In the genomic region with DNA sequence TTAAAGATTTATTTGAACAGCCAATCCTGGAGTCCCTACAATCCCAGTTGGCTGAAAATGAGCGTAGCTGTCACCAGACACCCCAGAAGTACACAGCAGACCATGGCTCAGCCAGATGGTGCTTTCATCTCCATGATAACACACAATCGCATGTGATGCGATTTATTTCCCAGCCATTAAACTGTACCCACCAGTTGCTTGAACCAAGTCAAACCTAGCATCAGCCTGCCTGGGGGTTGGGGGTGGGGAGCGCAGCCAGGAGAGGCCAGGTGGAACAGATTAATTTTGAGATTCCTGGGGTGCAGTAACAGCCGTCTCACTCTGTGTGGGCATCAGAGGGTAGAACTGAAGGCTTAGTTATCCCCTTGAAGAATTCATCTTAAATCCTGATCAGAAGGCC, we compare ENCODE assay signal across 34 mouse cellular contexts. TPM values are rescaled to one million over a fixed set of nuclear protein-coding genes. Genes with fewer than 3 reads are reported as not detected.
A peak's percentile ranks its signal among the peaks of the same experiment; 100 is the strongest.
DNase-seq lines count a peak whose midpoint lies in the region; ATAC-seq and TF ChIP-seq lines count a peak whose summit lies in the region.
"Had no signal": no experiment of that assay in that cellular context is flagged by ENCODE, and none has a peak within 500 bp of the region (broad histone marks: within the 10 kb centered on the region; RNA-seq: fewer than 3 reads in every experiment).

No protein-coding gene starts in this region.

- no peak for DNase-seq in hindbrain, embryonic 10.5 days (ENCODE audit: low spot score)
- DNase-seq in layer of hippocampus, adult 9-11 months: peak; percentile 72
- DNase-seq in layer of hippocampus, adult 11-12 months (ENCODE audit: low spot score): no peak
- peak; percentile 78 for DNase-seq in midbrain, postnatal 0 days (ENCODE audit: low spot score)
- peak; percentile 11 for DNase-seq in mesoderm, embryonic 11.5 days (ENCODE audit: low read depth, low spot score)
- DNase-seq in B cell, adult 2 months: no peak
- DNase-seq: adrenal gland, adult 2 months; cerebellum, adult 11 months; cerebellum, adult 9-11 months; gastrocnemius, adult 2 months; gastrocnemius, postnatal 36 days; heart, adult 18-20 months; heart, postnatal 36 days; kidney, adult 8-10 months; right cerebral cortex, postnatal 25 days; thymus, postnatal 14 days had no signal

- 0 out of 2 replicates have a peak, but pooled peaks cover 8% of the 10 kb centered on the region for H3K4me1 ChIP-seq in hindbrain, embryonic 15.5 days (replicated peaks)
- H3K4me1 ChIP-seq in hindbrain, embryonic 10.5 days (replicated peaks): no peaks in the 10 kb centered on the region
- H3K4me1 ChIP-seq in midbrain, postnatal 0 days (ENCODE audit: insufficient read depth, low read length): no peaks in the 10 kb centered on the region
- H3K4me1 ChIP-seq in midbrain, embryonic 13.5 days (replicated peaks): peaks cover 4% of the 10 kb centered on the region; the same call in 1 of the 2 replicates
- H3K4me1 ChIP-seq: limb, embryonic 13.5 days; lung, embryonic 15.5 days; midbrain, embryonic 15.5 days; stomach, embryonic 15.5 days had no signal

- no peak overlapping the region for H3K9ac ChIP-seq in hindbrain, embryonic 15.5 days
- no peak overlapping the region for H3K9ac ChIP-seq in midbrain, postnatal 0 days (replicated peaks; ENCODE audit: low read length, poor library complexity, severe bottlenecking)
- no peak overlapping the region for H3K9ac ChIP-seq in midbrain, embryonic 13.5 days (replicated peaks)
- H3K9ac ChIP-seq: forebrain, embryonic 15.5 days; limb, embryonic 13.5 days; lung, embryonic 15.5 days; midbrain, embryonic 15.5 days; stomach, embryonic 15.5 days had no signal

- H3K4me2 ChIP-seq in hindbrain, embryonic 15.5 days: no peak overlapping the region
- H3K4me2 ChIP-seq in midbrain, postnatal 0 days (ENCODE audit: low read depth, low read length, poor library complexity, severe bottlenecking): no peak overlapping the region
- no peak overlapping the region for H3K4me2 ChIP-seq in midbrain, embryonic 13.5 days (replicated peaks)
- H3K4me2 ChIP-seq: forebrain, embryonic 15.5 days; heart, embryonic 11.5 days; limb, embryonic 13.5 days; liver, embryonic 11.5 days; lung, embryonic 15.5 days; midbrain, embryonic 15.5 days; stomach, embryonic 15.5 days had no signal

- ATAC-seq in hindbrain, embryonic 15.5 days (ENCODE audit: low FRiP score, low read depth): 0 out of 2 replicates have a peak, but pooled peaks have one; percentile 30
- 0 out of 2 replicates have a peak, but pooled peaks have one; percentile 34 for ATAC-seq in midbrain, postnatal 0 days (ENCODE audit: low FRiP score)
- ATAC-seq in midbrain, embryonic 13.5 days: no peak
- ATAC-seq: activated CD4-positive, CD25-positive, alpha-beta regulatory T cell, adult 4 months; forebrain, embryonic 15.5 days; intestine, embryonic 16.5 days; midbrain, embryonic 15.5 days had no signal

- peaks cover 4% of the 10 kb centered on the region; the same call in 1 of the 2 replicates for H3K27me3 ChIP-seq in hindbrain, embryonic 15.5 days
- H3K27me3 ChIP-seq in hindbrain, embryonic 10.5 days (ENCODE audit: insufficient read depth, poor library complexity, severe bottlenecking): no peaks in the 10 kb centered on the region
- no peaks in the 10 kb centered on the region for H3K27me3 ChIP-seq in midbrain, postnatal 0 days (ENCODE audit: insufficient read depth, low read length)
- H3K27me3 ChIP-seq in midbrain, embryonic 13.5 days: no peaks in the 10 kb centered on the region
- H3K27me3 ChIP-seq: CH12.LX; forebrain, embryonic 15.5 days; limb, embryonic 13.5 days; lung, embryonic 15.5 days; midbrain, embryonic 15.5 days; stomach, embryonic 15.5 days had no signal

- no peak overlapping the region for H3K4me3 ChIP-seq in hindbrain, embryonic 15.5 days
- H3K4me3 ChIP-seq in hindbrain, embryonic 10.5 days: no peak overlapping the region
- H3K4me3 ChIP-seq in midbrain, postnatal 0 days (ENCODE audit: low read depth, low read length): no peak overlapping the region
- H3K4me3 ChIP-seq in midbrain, embryonic 13.5 days (replicated peaks): no peak overlapping the region
- H3K4me3 ChIP-seq: forebrain, embryonic 15.5 days; gastrocnemius, adult 2 months; limb, embryonic 13.5 days; lung, embryonic 15.5 days; midbrain, embryonic 15.5 days; myocyte; stomach, embryonic 15.5 days had no signal

- no peak overlapping the region for H3K27ac ChIP-seq in hindbrain, embryonic 15.5 days (replicated peaks)
- H3K27ac ChIP-seq in hindbrain, embryonic 10.5 days: no peak overlapping the region
- no peak overlapping the region for H3K27ac ChIP-seq in midbrain, postnatal 0 days (ENCODE audit: low read depth, low read length)
- no peak overlapping the region for H3K27ac ChIP-seq in midbrain, embryonic 13.5 days
- H3K27ac ChIP-seq: forebrain, embryonic 15.5 days; gastrocnemius, adult 2 months; kidney, postnatal 0 days; limb, embryonic 13.5 days; lung, embryonic 15.5 days; midbrain, embryonic 15.5 days; stomach, embryonic 15.5 days had no signal

- no peak for TF ChIP-seq CTCF in midbrain, postnatal 0 days (IDR thresholded peaks at IDR 0.05)

- H3K36me3 ChIP-seq in hindbrain, embryonic 15.5 days: no peaks in the 10 kb centered on the region
- H3K36me3 ChIP-seq in hindbrain, embryonic 10.5 days: no peaks in the 10 kb centered on the region
- H3K36me3 ChIP-seq in midbrain, postnatal 0 days (ENCODE audit: insufficient read depth, low read length): no peaks in the 10 kb centered on the region
- no peaks in the 10 kb centered on the region for H3K36me3 ChIP-seq in midbrain, embryonic 13.5 days
- H3K36me3 ChIP-seq: forebrain, embryonic 15.5 days; limb, embryonic 13.5 days; lung, embryonic 15.5 days; midbrain, embryonic 15.5 days; stomach, embryonic 15.5 days had no signal

- H3K9me3 ChIP-seq in hindbrain, embryonic 15.5 days: no peaks in the 10 kb centered on the region
- H3K9me3 ChIP-seq in hindbrain, embryonic 10.5 days: peaks cover 4% of the 10 kb centered on the region; the same call in 1 of the 2 replicates
- H3K9me3 ChIP-seq in midbrain, postnatal 0 days (ENCODE audit: low read length): no peaks in the 10 kb centered on the region
- peaks cover 5% of the 10 kb centered on the region; the same call in 1 of the 2 replicates for H3K9me3 ChIP-seq in midbrain, embryonic 13.5 days
- H3K9me3 ChIP-seq: forebrain, embryonic 15.5 days; lung, embryonic 15.5 days; midbrain, embryonic 15.5 days; stomach, embryonic 15.5 days had no signal

- 51% methylated on average over 5 of the region's 5 CpGs for WGBS in hindbrain, embryonic 15.5 days
- WGBS in hindbrain, embryonic 10.5 days: 87% methylated on average over 5 of the region's 5 CpGs
- 69% methylated on average over 5 of the region's 5 CpGs for WGBS in midbrain, postnatal 0 days
- WGBS in midbrain, embryonic 13.5 days: 68% methylated on average over 5 of the region's 5 CpGs

RNA-seq across cellular contexts. Expression of gene Htr6, which starts 29.0 kb away (rescaled TPM):
- 0.43 and 0.83 TPM in 2 replicates for polyA plus RNA-seq in hindbrain, embryonic 15.5 days (2015; fragmentation: Nextera tagmentation; extraction: Ambion mirVana)
- polyA plus RNA-seq in hindbrain, embryonic 10.5 days (2016; fragmentation: Nextera tagmentation; extraction: Ambion mirVana): 0.08 TPM in 1 of 2 replicates, not detected in the other
- total RNA-seq in midbrain, postnatal 0 days (2014; rRNA removed): 4.2 and 5.9 TPM in 2 replicates
- 1.0 and 1.1 TPM in 2 replicates for polyA plus RNA-seq in midbrain, postnatal 0 days (2015; fragmentation: Nextera tagmentation; extraction: Ambion mirVana)
- polyA plus RNA-seq in midbrain, embryonic 13.5 days (2015; fragmentation: Nextera tagmentation; extraction: Ambion mirVana): 0.11 and 0.14 TPM in 2 replicates
- total RNA-seq: CH12.LX; gastrocnemius, adult 2 months; gastrocnemius, postnatal 36 days; heart, adult 18-20 months; heart, postnatal 36 days; megakaryocyte progenitor cell, adult 5-6 weeks; neutrophil, adult 5-6 weeks had no signal
- polyA plus RNA-seq: activated CD4-positive, CD25-positive, alpha-beta regulatory T cell, adult 4 months; heart, embryonic 11.5 days; heart, embryonic 16.5 days; intestine, embryonic 16.5 days; liver, embryonic 11.5 days; liver, embryonic 16.5 days; lung, embryonic 15.5 days; stomach, embryonic 15.5 days had no signal

RNA-seq across cellular contexts. Expression of gene Nbl1, which starts 46.4 kb away (rescaled TPM):
- polyA plus RNA-seq in hindbrain, embryonic 15.5 days (2015; fragmentation: Nextera tagmentation; extraction: Ambion mirVana): 53.9 and 55.2 TPM in 2 replicates
- polyA plus RNA-seq in hindbrain, embryonic 10.5 days (2016; fragmentation: Nextera tagmentation; extraction: Ambion mirVana): 12.3 and 17.2 TPM in 2 replicates
- total RNA-seq in midbrain, postnatal 0 days (2014; rRNA removed): 60.7 and 62.2 TPM in 2 replicates
- polyA plus RNA-seq in midbrain, postnatal 0 days (2015; fragmentation: Nextera tagmentation; extraction: Ambion mirVana): 53.4 and 55.7 TPM in 2 replicates
- 22.1 and 32.0 TPM in 2 replicates for polyA plus RNA-seq in midbrain, embryonic 13.5 days (2015; fragmentation: Nextera tagmentation; extraction: Ambion mirVana)
- total RNA-seq: megakaryocyte progenitor cell, adult 5-6 weeks; neutrophil, adult 5-6 weeks had no signal

Comparison
In these comparisons a context has a peak if more than half of its experiments do, and no peak if none do; other contexts are left out.
1. DNase-seq: peak in layer of hippocampus, adult 9-11 months (single experiment), midbrain, postnatal 0 days (single experiment) and mesoderm, embryonic 11.5 days (single experiment); none in hindbrain, embryonic 10.5 days (single experiment), layer of hippocampus, adult 11-12 months (single experiment) and B cell, adult 2 months (0 of 2).